Mouse (Mus musculus) cortical plate, adult 2 months (tissue): ENCODE results near the gene Pcmt1.

ENCODE experiments used
- CTCF ChIP-seq: fragments of 200-500 bp; IDR thresholded peaks from 2 replicates; pipeline ENCODE4 v1.5.1; 2011; ENCODE audit warnings: mild to moderate bottlenecking, control low read depth, low read length; ENCODE audit not compliant: insufficient read depth; ENCODE audit errors: extremely low read depth
- POLR2A ChIP-seq: fragments of 200-500 bp; IDR thresholded peaks from 2 replicates; pipeline ENCODE4 v1.6.1; 2011; ENCODE audit warnings: mild to moderate bottlenecking, low read length, control low read depth; ENCODE audit not compliant: insufficient read depth; ENCODE audit errors: extremely low read depth

DNA sequence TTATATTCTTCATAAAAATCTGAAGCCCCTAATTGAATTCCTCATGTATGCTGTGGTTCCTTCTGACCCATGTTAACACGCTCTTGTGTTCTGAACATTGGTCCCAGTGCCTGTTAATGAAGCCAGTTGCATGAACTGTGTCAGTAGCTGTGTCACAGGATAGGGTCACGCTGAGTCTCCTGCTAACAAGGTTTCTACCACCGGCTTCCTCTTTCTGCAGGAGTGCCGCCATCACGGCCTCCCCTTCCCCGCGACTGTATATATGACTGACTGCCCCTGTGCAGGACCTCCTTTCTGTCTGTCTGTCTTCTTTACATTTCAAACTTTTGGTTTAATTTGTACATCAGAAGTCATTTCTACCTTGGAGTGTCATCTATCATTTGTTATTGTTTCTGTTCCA is 82.8 kb downstream of the Pcmt1 start:
- TF ChIP-seq POLR2A (no peak), CTCF (no peak)
